Mouse (Mus musculus): ENCODE measurements around the gene Casq1. TPM values are rescaled to one million over a fixed set of nuclear protein-coding genes. Genes with fewer than 3 reads are reported as not detected.

Gene Casq1
- total and polyA plus RNA-seq, 2 experiments from 2014 or later = 0.99 to 1.3 TPM

DNA sequence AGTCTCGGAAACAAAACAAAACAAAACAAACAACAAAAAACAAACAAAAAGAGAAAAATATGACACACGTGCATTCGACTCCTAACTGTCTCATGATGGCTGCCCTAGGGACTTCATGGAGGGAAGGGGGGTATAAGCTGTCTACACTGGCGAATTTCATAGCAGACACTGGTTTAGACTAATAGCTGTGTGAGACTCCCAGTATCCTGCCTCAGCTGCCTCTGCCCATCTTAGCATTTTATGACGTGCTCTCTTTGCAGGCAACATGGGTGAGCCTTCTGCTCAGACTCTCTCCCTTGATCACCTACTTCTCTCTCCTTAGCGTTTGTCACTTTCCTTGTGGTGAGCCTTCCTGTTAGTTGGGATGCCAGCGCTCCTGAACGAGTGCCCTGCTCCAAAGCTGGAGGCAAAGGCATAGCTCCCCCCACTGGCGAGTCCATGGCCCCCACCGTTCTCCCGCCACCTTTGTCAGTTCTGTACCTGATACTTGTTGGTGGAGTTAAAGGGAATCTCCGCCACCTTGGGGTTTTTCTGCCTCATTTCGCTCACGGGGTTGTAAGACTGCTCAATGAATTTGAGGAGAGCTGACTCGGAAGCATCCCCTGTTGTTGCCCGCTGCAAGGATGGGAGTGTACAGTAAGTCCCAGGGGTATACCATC is 24.0 kb upstream of the Casq1 start:
- no peak for ATAC-seq (ENCODE audit: low FRiP score)
- Histone ChIP-seq H3K4me3 (ENCODE audit: low read depth, low read length) (no peak overlapping the region), H3K9me3 (ENCODE audit: low read length) (no peaks in the 10 kb centered on the region), H3K27me3 (ENCODE audit: insufficient read depth, low read length) (no peaks in the 10 kb centered on the region), H3K9ac (replicated peaks; ENCODE audit: low read length, poor library complexity, severe bottlenecking) (no peak overlapping the region), H3K36me3 (ENCODE audit: insufficient read depth, low read length) (no peaks in the 10 kb centered on the region), H3K4me2 (ENCODE audit: low read depth, low read length, poor library complexity, severe bottlenecking) (no peak overlapping the region), H3K4me1 (ENCODE audit: insufficient read depth, low read length) (no peaks in the 10 kb centered on the region), H3K27ac (ENCODE audit: low read depth, low read length) (no peak overlapping the region)
- DNase-seq (ENCODE audit: low spot score) = no peak
- TF ChIP-seq CTCF (IDR thresholded peaks at IDR 0.05) = peak; percentile 29
- WGBS = 31% methylated on average over 16 of the region's 16 CpGs

DNA sequence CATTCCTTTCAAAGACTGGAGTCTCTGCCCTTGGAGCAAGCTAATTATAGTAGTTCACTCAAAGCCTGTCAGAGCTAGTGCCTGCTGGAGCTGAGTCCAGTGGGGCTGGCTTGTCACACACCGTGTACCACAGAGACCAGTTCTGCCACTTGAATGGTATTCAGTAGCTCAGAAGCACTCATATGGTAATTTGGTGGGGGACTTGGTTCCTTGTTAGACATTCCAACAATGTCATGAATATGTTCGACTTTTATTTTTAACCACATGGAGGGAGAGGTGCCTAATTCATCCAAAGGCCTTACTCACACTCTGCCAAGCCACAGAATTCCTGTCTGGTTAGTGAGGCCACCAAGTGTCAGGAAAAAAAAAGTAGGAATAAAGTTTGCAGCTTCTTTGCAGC is 22.7 kb upstream of the Casq1 start:
- Histone ChIP-seq H3K27ac (ENCODE audit: low read depth, low read length) (no peak overlapping the region), H3K9ac (replicated peaks; ENCODE audit: low read length, poor library complexity, severe bottlenecking) (no peak overlapping the region), H3K4me3 (ENCODE audit: low read depth, low read length) (no peak overlapping the region), H3K27me3 (ENCODE audit: insufficient read depth, low read length) (no peaks in the 10 kb centered on the region), H3K4me1 (ENCODE audit: insufficient read depth, low read length) (no peaks in the 10 kb centered on the region), H3K4me2 (ENCODE audit: low read depth, low read length, poor library complexity, severe bottlenecking) (no peak overlapping the region), H3K36me3 (ENCODE audit: insufficient read depth, low read length) (no peaks in the 10 kb centered on the region), H3K9me3 (ENCODE audit: low read length) (no peaks in the 10 kb centered on the region)
- DNase-seq (ENCODE audit: low spot score) = peak; percentile 60
- peak; percentile 72; the same call in 1 of the 2 replicates for ATAC-seq (ENCODE audit: low FRiP score)
- TF ChIP-seq CTCF (IDR thresholded peaks at IDR 0.05) = no peak
- 13% methylated on average over 2 of the region's 2 CpGs for WGBS

GRCm38 (mm10) chr1:172240945-172241708 is 21.5 kb upstream of the Casq1 start:
- 27% methylated on average over 6 of the region's 6 CpGs for WGBS
- no peak overlapping the region for H3K27ac ChIP-seq (ENCODE audit: low read depth, low read length)
- ATAC-seq (ENCODE audit: low FRiP score) = no peak
- no peaks in the 10 kb centered on the region for H3K27me3 ChIP-seq (ENCODE audit: insufficient read depth, low read length)
- no peak overlapping the region for H3K4me2 ChIP-seq (ENCODE audit: low read depth, low read length, poor library complexity, severe bottlenecking)
- H3K36me3 ChIP-seq (ENCODE audit: insufficient read depth, low read length) = no peaks in the 10 kb centered on the region
- H3K4me1 ChIP-seq (ENCODE audit: insufficient read depth, low read length) = no peaks in the 10 kb centered on the region
- no peak for TF ChIP-seq CTCF (IDR thresholded peaks at IDR 0.05)
- no peaks in the 10 kb centered on the region for H3K9me3 ChIP-seq (ENCODE audit: low read length)
- no peak overlapping the region for H3K9ac ChIP-seq (replicated peaks; ENCODE audit: low read length, poor library complexity, severe bottlenecking)
- no peak for DNase-seq (ENCODE audit: low spot score)
- no peak overlapping the region for H3K4me3 ChIP-seq (ENCODE audit: low read depth, low read length)

DNA sequence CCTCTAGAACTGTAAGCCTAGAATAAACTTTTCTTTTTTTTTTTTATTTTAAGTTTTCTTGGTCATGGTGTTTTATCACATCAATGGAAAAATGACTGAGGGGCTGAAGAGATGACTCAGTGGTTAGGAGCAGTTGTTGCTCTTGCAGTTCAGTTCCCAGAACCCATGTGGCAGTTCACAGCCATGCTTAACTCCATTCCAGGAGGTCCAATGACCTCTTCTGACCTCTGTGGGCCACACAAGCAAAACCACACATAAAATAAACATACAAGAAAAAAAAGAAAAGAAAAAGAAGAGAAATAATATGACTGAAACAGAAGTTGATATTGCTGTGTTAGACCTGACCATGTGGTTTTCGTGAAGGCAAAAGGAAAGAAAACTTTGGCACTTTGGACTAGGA is 9.5 kb upstream of the Casq1 start:
- Histone ChIP-seq H3K4me2 (ENCODE audit: low read depth, low read length, poor library complexity, severe bottlenecking) (no peak overlapping the region), H3K4me3 (ENCODE audit: low read depth, low read length) (no peak overlapping the region), H3K9ac (replicated peaks; ENCODE audit: low read length, poor library complexity, severe bottlenecking) (no peak overlapping the region), H3K36me3 (ENCODE audit: insufficient read depth, low read length) (no peaks in the 10 kb centered on the region), H3K27me3 (ENCODE audit: insufficient read depth, low read length) (no peaks in the 10 kb centered on the region), H3K4me1 (ENCODE audit: insufficient read depth, low read length) (no peaks in the 10 kb centered on the region), H3K9me3 (ENCODE audit: low read length) (no peaks in the 10 kb centered on the region), H3K27ac (ENCODE audit: low read depth, low read length) (no peak overlapping the region)
- WGBS = 93% methylated on average over 1 of the region's 1 CpGs
- ATAC-seq (ENCODE audit: low FRiP score) (no peak), DNase-seq (ENCODE audit: low spot score) (no peak)
- no peak for TF ChIP-seq CTCF (IDR thresholded peaks at IDR 0.05)

- Histone ChIP-seq H3K4me3 (ENCODE audit: low read depth, low read length) (no peak overlapping the region), H3K4me2 (ENCODE audit: low read depth, low read length, poor library complexity, severe bottlenecking) (no peak overlapping the region), H3K36me3 (ENCODE audit: insufficient read depth, low read length) (no peaks in the 10 kb centered on the region), H3K9ac (replicated peaks; ENCODE audit: low read length, poor library complexity, severe bottlenecking) (no peak overlapping the region), H3K27me3 (ENCODE audit: insufficient read depth, low read length) (no peaks in the 10 kb centered on the region), H3K4me1 (ENCODE audit: insufficient read depth, low read length) (no peaks in the 10 kb centered on the region), H3K27ac (ENCODE audit: low read depth, low read length) (no peak overlapping the region), H3K9me3 (ENCODE audit: low read length) (no peaks in the 10 kb centered on the region)
- WGBS = 73% methylated on average over 2 of the region's 2 CpGs
- DNase-seq (ENCODE audit: low spot score) = no peak
- no peak for TF ChIP-seq CTCF (IDR thresholded peaks at IDR 0.05)
- no peak for ATAC-seq (ENCODE audit: low FRiP score)
Measured at GRCm38 (mm10) chr1:172228209-172228608, 8.5 kb upstream of the Casq1 start.
